Mouse (Mus musculus) NIH3T3 (cell line): Measurements from ENCODE around the gene Ttc30a2.
"Not testable (repeated sequence)": the region's sequence is repeated elsewhere in the genome, so short reads cannot be mapped to it uniquely, and the experiment has no call there.

Experiments
- DNase-seq: peaks from one replicate; pipeline ENCODE4 v3.0.0-alpha.2; 2012; ENCODE audit warnings: low read depth

Gene Ttc30a2

DNA sequence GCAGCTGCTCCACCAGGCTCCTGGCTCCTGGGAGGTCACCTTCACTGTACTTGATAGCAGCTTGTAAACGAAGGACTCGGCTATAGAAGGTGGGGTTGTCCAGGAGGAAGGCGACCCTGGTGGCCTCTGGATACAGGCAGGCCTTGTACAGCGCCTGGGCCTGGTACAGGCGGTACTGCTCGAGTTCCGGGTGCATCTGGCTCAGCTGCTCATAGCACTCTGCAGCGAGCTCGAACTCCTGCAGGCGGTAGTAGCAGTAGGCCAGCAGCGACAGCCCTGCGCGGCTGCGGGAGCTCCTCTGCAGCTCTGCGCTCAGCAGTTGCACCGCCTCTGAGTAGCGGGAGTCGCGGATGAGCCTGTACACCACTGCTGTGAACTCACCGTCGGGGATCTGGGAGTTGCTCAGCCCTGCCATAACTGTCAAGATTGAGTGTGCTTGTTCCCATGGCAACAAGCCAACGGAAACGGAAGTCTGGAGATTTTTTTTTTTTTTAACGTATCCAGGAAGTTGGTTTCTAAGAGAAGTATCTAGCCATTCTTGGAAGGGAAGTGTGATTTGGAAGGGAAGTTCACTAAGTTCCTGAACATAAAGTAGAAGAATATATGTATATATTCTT lies at the start of gene Ttc30a2:
TSS of gene Ttc30a2 (minus strand) at position 419 of the 617 bp plus-strand sequence.
- not testable (repeated sequence) for DNase-seq

DNA sequence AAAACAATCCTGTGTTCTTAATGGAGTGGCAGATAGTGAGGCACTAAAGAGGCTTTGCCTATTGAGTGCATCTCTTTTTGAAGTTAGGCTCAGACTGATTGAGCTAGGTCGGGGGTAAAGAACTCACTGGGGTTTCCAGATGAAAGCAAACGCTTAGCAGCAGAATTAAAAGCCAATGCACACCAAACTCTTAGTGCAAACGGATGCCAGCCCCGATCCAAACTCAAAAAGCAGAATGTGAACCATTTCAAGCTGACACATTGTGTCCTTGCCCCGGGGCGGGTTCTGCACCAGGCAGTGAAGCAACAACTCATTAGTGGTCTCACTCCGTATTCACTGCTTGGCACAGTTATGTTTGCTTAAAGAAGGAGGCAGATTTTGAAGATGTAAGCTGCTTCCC lies 38.9 kb upstream of the Ttc30a2 start:
- DNase-seq = peak; percentile 8

- DNase-seq = no peak
Observed at GRCm38 (mm10) chr2:76016136-76016535, 38.2 kb upstream of the Ttc30a2 start.

- DNase-seq = no peak
Observed at GRCm38 (mm10) chr2:76015460-76015859, 37.5 kb upstream of the Ttc30a2 start.

DNA sequence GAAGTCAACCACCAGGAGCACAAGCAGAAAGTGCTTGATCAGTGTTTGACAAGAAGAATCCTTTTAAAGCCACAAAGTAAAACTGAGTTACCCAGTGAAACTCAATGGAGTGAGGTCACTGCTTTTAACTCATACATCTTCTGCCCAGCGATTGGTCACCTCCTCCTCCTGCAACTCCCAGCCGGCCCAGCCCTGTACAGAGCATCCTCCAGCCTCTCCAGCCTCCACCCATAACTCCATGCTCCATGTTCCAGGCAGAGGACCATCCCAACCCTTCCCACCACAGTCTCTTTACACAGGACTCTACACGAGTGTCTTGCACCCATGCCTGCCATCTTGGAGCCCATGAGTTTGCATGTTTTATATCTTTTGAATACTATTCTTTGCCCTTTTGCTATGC lies 36.7 kb upstream of the Ttc30a2 start:
- DNase-seq = no peak

DNA sequence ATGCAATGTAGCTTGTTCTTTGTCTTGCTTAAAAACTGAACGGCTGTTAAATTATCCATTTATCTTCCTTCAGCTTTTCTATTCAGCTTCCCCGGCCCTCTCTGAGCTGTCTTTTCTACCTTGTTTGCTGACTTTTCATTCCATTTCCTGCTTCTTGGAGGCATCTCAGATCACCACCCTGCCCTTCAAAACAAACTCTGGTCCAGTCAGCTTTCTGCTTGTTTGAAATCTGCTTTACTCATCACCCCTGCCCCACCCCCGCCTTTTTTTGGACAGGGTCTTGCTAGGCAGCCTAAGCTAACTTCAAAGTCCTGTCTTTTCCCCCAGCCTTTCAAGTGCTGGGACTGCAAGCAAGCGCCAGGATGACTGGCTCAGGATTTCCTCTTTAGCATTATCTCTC lies 28.2 kb upstream of the Ttc30a2 start:
- no peak for DNase-seq

- DNase-seq = no peak
Observed at GRCm38 (mm10) chr2:76002899-76003298, 24.9 kb upstream of the Ttc30a2 start.

DNA sequence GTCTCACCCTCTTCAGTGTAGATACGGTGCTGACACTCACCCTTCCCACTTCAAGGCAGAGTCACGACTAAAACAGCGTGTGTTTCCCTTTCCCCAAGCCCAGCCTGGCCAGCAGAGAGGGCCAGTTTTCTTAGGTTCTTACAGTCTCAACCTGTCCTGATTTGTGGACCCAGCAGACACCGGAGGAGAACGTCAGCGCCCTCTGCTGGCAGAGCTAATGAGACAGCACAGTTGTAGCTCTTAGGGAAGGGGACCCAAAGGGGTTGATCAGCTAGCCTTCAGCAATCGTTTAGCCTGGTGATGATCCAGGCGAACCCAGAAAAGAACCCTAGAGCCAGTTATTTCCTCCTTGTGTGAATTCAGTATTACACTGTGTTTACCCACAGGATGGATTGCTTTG lies 23.4 kb upstream of the Ttc30a2 start:
- peak; percentile 79 for DNase-seq

DNA sequence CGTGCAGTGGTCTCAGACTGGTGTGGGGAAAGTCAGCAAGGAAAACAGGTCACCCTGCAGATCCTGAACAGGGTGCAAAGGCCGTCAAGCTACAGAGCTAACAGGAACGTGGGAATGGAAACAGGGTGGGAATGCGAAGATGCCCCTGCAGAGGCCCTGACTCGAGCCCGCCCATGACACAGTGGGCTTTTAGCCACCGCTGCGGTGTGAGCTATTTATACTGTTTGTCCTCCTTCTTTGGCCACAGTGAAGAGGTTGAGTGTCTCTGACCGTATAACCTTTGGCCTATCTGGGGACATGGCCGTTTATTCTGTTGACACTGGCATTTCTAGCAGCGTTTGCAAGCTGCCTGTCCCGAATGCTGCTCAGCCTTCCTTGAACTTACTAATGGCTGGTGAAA lies 21.7 kb upstream of the Ttc30a2 start:
- no peak for DNase-seq

DNA sequence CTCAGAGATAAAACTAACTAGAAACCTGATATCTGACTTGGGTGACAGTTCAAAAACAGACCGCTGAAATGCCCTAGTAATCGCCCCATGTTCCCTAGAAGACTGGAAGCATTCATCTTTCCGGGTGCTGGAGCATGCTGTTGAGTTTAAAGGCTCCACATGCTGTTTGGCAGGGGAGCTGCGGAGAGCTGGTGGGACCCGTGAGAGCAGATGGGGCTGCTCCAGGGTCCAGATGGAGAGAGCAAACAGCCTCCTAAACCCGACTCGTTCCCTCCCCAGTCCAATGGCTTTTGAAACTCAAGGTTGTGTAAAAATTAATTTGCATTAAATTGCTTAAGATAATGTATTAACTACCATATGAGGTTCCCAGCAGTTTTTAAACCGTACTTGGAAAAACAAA lies 20.7 kb upstream of the Ttc30a2 start:
- DNase-seq = no peak

DNA sequence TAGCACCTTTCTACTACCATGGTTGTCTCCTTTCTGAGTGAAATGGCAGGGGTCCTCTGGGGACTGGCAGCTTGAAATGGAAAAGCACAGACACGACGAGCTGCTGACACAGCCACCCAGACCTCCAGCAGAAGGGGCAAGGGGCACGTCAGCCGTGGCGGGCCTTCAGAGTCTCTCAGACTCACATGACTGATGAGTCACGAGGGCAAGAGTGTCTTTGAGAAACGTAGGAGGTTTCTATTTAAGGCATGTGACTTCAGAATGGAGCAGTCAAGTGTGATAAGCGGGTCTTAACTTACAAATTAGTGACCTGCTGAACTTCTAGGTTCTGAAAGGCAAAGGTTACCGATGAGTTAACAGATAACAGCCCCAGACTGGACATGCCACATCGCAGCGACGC lies 19.8 kb upstream of the Ttc30a2 start:
- peak; percentile 58 for DNase-seq

DNA sequence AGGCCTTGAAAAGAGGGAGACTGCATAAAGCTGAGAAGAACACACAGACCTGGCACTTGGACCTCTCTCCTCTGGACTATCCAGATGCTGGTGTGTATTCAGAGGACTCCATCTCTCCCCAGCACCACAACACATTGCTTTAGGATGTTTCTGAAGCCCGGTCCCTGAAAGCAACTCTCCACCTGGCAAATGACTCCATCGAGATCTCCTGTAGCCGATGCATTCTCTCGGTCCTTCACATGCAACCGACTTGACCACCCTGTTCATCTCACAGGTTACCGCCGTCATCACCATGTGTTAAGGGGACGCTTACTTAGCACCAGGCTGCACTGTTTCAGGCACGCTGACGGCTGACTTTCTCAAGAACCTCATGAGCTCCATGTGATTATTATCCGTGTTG lies 16.9 kb upstream of the Ttc30a2 start:
- DNase-seq = no peak

DNA sequence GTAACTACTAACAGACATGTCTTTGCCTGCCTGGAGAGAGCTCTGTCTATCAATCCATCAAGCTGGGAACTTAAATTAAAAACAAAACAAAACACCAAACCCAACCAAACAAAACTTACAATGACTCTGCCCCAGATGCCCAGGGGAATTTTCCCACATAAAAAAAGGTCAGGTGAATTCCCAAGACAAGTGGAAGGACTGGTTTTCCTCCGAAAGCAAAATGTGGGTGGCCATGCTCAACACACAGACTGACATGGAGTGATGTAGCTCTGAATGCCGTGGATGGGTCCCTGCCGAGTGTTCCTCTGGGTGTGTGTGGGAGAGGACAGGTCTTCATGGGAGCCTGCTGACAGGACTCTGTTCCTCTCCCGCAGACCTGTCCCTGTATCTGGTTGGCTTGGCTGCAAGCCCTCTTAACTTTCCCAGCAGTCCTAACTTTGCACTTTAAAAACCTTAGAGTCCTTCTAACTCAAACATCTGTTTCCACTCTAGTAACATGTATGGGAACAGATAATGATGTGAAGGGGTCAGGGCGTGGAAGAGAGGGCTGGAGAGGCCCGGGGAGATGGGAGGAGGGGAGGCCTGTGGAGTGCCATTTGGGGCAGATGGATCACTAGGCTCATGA lies 13.7 kb upstream of the Ttc30a2 start:
- peak; percentile 35 for DNase-seq

DNA sequence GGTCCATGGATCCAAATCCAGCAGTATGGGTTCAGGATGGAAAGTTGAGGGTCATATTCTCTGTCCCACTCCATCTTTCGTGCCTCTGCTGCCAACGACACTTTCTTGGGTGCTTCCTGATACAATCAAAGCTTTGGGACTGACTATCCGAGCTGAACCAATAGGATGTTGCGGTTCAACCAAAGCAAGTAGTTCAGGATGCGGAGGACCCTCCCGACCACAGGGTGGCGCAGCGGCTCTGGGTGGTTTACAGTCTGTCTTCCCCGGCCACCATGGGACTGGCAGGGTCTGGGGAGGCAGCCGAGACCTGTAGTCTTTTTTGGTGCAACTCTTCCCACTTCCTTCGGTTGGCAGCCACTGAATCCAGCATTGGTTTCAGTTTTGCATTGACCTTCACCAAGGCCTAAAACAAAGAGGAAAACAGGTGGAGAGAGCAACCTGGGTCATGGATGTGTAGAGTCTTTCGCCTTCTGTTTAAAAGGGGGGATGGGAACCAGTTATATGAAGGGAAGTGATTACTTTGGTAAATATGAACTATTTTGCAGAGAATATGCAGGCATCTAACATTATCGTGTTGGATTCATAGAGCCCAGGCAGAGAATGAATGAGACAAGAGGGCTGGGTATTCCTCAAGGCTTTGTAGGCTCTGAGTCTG lies 13.0 kb upstream of the Ttc30a2 start:
- DNase-seq = peak; percentile 67

- DNase-seq = peak; percentile 47
Observed at GRCm38 (mm10) chr2:75989694-75990093, 11.7 kb upstream of the Ttc30a2 start.

- no peak for DNase-seq
Observed at GRCm38 (mm10) chr2:75988779-75989363, 10.9 kb upstream of the Ttc30a2 start.

DNA sequence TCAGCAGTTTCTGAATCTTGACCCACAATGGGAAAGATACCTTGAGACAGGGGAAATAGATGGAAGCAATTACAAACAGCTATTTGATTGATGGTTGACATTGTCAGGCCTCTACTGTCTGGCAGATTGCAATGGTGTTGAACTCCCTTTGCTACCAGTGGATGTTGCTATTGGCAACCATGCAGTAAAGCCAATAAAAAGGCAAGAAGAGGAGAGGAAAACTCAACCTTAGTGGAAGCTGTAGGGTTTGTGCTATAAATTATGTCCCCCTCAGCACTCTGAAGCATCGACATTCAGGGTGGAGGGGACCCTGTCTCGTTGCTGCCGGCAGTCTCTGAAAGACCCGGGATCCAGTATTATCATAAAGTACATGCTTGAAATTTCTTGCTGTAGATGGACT lies 10.4 kb upstream of the Ttc30a2 start:
- DNase-seq = peak; percentile 10

DNA sequence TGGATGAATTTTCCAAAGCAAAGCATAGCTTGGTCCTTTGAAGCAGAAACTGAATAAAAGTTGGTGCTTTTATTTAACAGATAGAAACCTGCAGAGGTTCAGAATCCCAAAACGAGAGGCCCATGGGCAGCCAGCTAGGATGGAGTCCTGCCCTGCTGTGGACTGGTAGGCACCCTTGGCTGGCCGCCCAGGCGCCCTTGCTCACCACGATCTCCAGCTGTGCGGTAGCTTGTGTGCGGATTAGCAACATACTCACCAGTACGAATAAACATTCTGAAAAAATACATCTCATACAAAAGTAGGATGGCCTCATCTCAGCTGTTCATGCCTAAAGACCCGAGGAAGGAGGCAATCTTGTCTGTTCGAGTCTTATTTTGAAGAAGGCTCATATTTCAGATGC lies 9.8 kb upstream of the Ttc30a2 start:
- DNase-seq = peak; percentile 46

DNA sequence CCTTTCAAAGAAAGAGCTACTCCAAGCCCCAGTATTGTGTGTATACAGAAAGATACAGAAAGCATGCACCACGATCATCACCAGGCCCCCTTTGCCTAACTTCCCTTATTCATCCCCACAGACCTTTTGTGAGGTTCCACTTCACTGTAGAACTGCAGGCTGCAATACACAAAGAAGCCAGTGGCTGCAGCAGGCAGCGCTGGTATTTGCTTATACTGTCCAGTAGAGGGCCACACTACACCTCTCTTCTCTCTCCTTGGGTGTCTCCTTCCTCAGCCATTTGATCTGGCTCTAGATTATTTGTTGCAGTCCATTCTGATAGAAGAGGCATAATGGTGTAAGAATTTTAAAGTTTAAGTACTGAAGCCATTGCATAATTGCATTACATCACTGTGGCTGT lies 7.2 kb upstream of the Ttc30a2 start:
- peak; percentile 85 for DNase-seq

- no peak for DNase-seq
Observed at GRCm38 (mm10) chr2:75983847-75984246, 5.9 kb upstream of the Ttc30a2 start.

GRCm38 (mm10) chr2:75983091-75983490 lies 5.1 kb upstream of the Ttc30a2 start:
- DNase-seq = no peak

DNA sequence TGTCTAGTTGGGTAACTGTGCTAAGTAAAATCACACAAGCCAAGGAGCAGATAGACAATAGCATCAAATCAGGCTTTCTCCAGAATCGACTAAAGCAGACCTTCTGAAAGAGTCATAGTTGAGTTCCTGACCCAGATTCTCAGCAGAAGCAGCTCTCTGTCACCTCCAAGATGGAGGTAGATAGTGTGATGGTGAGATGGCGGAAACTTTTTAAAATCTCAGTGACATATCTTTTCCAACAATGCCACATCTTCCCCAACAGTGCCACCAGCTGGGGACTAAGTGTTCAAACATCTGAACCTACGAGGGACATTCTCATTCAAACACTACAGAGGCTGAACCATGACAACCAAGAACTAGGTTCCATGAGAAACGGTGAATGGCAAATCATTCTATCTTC lies 4.7 kb upstream of the Ttc30a2 start:
- peak; percentile 23 for DNase-seq

- DNase-seq = peak; percentile 83
Observed at GRCm38 (mm10) chr2:75981440-75982081, 3.6 kb upstream of the Ttc30a2 start, which contains the start of gene Ttc30a1. Gene Ttc30a1, minus strand, starts transcription at chr2:75981967.
